Mouse (Mus musculus) thymus, postnatal 36 days (tissue): ENCODE measurements around the gene Hoxa9.
A peak's percentile ranks its signal among the peaks of the same experiment; 100 is the strongest.

Experiments
- DNase-seq, 2 experiments: peaks; one replicate each; pipeline ENCODE4 v3.0.0; 2022; ENCODE audit warnings: mixed read lengths in 2 of 2

Gene Hoxa9

DNA sequence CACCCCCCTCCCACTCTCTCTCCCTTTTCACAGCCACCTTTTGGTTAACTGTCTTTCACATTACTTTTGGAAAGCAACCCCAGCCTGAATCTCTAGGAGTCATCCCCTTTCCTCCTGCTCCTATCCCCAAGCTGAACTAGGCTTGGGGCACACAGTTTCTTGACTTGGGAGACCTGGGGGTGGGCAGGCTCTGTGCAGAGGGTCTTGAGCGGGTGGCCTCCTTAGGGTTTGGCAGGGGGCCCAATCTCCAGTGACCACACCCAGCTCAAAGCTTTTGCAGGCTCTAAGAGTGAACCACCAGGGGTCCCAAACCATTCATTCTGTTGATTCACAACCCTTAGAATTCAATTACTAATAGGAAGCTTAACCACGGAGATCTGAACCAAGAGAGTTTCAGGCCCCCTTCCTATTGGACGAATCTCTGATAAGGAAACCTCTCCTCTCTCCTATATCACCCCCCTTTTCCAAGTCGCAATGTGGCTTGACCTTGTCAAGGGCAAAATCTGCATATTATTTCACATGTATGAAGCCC lies 12.0 kb upstream of the Hoxa9 start:
- DNase-seq: no peak

DNA sequence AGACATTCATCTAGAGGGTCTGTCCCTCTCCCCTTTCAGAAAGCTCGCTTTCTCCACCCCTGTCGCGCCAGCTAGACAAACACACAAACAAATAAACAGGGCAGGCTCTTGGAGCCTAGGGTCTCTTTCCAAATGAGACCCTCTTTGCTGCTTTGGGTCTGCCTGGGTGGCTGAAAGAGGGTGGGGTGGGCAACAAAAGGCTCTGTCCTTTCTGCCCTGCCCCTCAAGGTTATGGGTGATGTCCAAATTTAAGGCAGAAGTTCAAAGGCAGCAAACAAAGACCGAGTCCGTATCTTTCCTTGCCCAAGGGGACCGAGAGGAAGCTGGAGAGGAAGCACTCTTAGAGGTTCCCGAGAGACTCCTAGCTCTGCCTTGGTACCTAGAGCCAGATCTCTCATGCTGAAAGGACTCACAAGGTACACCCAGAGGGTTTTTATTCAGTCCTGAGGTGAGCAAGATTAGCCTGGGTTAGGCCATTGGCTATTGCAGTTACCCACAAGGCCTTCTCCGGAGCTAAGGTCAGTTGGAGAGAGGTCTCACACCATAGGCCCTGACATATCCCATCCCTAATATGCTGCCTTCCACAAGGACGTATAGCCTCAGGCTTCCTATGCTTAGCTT lies 10.2 kb upstream of the Hoxa9 start:
- no peak for DNase-seq

DNA sequence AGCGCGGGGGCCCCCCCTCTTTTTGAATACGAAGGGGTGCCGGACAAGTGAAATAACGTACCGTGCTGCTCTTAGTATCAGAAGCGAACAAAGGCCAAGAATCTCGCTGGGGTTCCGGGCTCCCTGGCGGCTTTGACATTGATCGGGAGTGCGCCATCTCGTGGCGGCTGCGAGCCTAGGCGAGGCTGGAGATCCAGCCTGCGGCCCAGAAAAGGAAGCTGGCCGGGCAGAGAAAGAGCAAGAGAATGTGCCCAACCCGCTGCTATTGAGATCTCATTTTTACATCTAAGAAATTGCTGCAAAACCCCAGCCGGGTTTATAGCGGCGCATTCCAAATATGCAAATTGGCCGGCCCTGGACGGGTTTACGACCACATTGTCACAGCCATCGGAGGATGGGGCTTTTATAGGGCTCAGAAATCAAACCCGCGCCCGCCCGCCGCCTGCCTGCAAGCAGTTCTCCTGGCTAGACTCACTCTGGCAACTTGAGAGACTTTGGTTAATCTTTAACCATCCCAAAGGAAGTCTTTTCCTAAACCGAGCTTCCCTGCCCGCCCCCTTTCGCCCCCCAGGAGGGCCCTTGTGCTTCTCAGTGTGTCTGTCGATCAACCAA lies 9.6 kb upstream of the Hoxa9 start, which contains the start of gene Hoxa10:
Gene Hoxa10, minus strand, starts transcription at position 466 of the 612 bp plus-strand sequence.
- peak; percentile 75 to 78 for DNase-seq

DNA sequence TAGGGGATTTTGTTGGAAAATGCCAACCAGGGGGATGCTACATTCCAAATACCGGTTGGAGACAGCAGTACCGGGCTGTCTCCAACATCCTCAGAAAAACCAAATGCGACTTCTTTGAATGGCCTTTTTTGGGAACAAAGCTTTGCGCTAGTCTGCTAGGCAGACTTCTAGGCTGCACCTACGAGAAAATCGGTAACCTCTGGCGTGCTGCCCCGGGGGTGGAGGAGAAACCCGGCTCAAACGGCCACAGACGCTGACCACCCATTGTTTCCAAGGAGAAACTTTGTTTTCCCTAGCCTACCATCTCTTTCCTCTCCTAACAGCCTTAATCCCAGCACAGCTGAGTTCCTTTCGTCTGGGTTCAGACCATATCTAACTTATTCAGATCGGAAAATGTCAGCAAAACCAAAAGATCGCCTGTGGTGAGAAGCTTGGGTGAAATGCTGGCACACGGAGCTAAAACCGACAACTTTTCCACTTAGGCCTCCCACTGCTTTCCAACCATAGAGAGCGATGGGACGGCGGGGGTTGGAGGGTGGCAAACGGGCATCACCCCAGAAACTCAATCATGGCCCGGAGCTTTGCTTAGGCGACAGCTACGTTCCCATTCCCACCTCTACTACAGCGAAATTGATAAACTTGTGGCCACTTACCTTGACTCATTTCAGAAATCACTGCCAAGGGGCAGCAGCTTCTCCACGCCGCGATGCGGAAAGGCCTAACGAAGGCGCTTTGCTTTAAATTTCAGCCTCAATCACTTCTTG lies 8.9 kb upstream of the Hoxa9 start:
- no peak for DNase-seq

DNA sequence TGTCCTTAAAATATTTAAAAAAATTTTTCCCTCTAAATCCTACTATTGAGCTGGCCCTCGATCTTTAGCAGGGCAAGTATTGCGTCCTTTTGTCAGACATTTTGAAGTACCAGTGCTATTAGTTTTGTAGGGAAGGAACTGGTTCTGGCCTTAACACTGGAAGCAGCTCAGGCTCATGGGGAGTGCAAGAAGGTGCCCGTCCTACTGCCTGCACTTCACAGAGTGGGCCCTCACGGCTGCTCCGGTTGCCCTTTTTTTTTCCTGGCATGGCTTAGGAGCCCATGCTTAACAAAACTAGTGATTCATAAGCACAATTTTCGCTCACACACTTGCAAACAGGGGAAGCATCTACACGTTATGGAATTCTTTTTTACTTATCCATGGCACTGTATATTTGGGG lies 8.1 kb upstream of the Hoxa9 start:
- no peak for DNase-seq

DNA sequence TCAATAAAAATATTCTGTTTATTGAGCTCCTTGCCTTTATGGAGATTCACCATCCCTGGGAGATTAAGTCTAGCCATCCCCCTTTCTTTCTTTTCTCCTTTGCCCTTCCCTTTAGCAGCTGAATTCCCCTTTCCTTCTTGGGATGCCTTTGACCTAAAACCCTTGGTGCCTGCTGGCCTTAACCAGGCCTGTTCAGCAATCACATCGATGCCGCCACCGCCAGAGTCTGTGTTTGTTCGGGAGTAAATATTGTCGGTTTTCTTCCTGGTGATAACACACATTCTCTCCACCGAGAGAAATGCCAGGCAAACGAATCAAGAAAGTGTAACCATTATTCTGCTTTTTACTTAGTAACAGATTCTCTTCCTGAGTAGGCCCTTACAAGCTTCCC lies 7.3 kb upstream of the Hoxa9 start:
- DNase-seq: no peak

DNA sequence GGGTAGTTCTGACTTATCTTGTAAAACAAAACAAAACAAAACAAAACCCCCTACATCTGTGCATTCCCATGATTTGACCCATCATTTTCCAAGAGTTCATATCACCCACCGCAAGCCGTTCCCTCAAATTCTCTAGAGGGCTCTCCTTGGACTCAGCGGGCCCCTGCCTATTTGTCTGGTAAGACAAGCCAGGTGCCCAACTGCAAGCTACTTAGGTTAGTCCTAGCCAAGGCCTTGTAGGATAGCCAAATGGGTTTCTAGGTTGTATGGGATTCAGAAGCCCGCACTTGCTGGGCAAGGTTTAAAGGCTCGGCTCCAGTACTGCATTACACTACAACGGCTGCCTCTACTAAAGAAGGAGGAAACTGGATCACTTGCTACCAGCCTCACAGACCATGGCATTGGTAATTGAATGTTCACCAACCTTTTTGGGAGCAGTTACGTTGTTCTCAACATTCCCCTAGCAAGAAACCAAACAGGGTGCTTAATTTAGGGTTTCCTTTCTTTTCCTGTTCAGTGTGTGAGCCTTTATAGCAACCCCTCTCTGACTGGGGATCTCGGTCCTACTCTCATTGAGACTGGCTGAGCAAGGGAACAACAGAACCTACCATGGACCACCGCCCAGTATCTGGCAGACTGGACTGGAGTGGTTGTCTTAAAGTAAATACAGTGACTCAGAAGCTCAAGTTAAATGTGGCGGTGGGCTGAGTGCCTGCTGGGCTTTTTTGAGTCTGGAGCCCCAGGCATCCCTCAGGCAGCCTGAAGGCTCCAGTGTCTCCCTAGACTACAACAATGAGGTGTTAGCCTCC lies 6.7 kb upstream of the Hoxa9 start:
- no peak for DNase-seq

DNA sequence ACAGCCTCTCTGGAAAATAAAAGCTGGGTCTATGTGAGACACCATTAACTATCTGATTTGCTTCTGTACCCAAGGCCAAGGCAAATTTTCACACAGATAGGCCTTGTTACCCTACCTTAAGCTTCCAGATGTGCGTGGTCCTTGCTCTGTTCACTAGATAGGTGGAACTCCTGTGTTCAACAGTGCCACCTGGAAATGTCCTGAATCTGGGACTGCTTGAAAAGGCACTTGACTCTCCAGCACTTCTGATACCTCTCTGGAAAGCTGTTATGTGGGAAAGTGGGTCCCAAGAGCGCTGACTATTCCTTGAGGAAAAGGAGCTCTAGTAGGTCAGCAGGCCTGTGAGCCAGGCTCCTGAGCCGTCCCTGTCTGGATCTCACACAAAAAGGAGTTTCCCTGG lies 5.9 kb upstream of the Hoxa9 start:
- no peak for DNase-seq

GRCm38 (mm10) chr6:52235866-52236265 lies 5.0 kb upstream of the Hoxa9 start:
- no peak for DNase-seq

GRCm38 (mm10) chr6:52235267-52235666 lies 4.4 kb upstream of the Hoxa9 start:
- DNase-seq: no peak

GRCm38 (mm10) chr6:52234428-52235140 lies 3.7 kb upstream of the Hoxa9 start:
- no peak for DNase-seq

DNA sequence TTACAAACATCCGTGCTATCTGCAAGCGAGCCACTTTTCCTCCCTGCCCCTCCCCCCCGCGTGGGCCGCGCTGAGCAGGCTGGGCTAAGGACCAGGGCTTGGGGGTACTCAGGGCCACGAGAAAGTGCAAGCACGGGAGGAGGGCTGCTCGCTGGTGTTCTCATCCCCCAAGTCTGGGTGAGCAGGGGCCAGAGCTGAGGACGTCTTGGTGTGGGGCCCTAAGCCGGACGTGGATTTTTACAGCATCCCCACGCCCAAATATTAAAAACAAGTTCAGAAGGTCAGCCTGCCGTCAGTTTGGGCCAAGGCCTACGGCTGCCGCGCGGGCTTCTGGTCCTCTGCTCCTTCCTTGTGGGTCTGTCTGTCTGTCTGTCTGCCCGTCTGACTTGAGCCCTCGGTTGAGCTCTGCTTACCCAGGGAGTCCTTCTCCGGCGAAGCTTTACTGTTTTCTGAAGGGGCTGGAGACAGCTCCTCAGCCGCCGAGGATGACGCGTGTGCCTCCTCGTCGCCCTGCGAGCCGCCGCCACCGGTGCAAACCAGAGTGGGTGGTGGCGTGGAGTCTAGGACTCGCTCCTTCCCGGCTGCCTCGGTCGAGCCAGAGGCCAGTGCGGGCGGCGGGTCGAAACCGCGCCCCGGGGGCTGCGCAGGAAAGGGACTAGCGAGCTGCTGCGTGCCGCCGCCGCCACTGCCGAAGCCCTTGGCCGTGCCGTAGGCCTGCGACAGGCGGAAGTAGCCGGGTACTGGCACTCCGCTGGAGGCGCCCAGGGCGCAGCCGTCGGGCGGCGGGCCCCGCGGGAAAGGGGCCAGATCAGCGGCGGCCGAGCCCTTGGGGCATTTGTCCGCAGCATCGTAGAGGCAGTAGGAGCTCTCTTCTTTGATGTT lies 2.9 kb upstream of the Hoxa9 start:
- no peak for DNase-seq

DNA sequence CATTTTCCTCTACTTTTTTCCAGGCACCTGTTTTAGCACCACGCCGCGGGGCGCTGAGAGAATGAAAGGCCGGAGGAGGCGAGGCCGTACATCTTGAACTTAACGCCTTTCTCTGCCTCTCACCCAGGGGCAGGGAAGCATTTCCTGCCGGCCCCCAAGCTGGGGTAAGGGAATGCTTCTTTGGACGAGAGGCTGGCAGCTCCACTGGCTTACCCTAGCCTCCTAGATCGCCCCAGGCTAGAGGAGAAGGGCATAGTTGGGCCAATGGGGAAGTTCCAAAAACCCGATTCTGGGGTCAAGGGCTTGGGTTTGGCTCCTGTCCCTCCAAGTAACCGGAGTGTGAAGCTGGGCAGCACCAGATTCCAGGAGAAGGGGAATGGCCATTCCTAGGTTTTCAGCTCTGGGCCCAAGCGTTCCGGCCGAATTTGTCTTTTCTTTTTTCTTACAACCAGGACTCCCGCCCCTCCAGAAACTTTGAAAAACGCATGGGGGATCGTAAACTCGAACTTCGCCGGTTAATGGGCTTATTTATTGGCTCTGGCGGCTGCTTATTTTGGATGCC lies 2.2 kb upstream of the Hoxa9 start:
- no peak for DNase-seq

DNA sequence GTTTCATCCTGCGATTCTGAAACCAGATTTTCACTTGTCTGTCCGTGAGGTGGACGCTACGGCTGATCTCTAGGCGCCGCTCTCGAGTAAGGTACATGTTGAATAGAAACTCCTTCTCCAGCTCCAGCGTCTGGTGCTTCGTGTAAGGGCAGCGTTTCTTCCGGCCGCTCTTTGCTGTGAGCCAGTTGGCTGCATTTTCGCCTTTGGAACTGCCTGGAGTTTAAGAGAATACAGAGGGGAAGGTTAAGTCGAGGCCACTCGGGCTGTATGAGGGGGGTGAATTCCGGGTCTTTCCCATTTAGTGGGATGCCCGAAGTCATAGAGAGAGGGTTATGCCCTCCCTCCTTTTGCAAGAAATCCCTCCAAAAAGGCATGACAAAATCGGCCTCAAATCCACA lies 1.7 kb upstream of the Hoxa9 start:
- DNase-seq: no peak

GRCm38 (mm10) chr6:52231885-52232567 lies 1.1 kb upstream of the Hoxa9 start:
- DNase-seq: no peak

- no peak for DNase-seq
Observed at GRCm38 (mm10) chr6:52229558-52230416, 1.1 kb downstream of the Hoxa9 start.

- no peak for DNase-seq
Observed at GRCm38 (mm10) chr6:52228475-52229465, 2.1 kb downstream of the Hoxa9 start.
